Mouse (Mus musculus): ENCODE measurements around the gene Ppp2r5a. TPM values are rescaled to one million over a fixed set of nuclear protein-coding genes. Genes with fewer than 3 reads are reported as not detected.

Ppp2r5a gene
- polyA plus RNA-seq, 1 experiment from 2014 or later = 27.1 TPM

DNA sequence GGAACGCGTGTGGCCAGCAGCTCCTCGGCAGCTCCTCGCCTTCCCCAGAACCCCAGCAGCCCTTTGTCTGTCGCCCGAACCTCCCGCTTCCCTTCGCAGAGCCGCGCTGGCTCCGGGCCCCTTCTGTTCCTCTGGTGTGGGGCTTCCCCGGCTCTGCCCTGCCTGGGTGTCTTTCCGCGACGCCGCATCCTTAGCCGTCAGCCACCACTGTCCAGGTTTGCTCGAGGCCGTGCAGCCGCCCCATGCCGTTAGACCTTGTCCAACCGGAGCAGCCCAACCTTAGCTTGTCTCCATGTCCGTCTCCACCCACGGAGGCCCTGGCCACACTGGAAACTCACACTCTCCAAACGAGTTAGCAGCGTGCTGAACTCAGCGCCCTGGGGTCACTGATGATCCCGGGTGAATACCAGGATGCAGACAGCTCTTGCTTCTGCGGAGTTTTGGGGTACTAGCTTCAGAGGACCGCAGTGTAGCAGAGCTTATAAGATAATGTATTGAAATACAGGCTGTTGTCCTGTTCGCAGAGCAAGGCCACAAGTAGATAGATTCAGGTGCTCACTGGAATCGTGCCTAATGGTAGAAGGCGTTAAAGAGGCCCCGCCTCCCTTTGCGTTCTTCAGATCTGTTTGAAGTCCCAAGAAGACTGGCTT is 76.7 kb downstream of the Ppp2r5a start:
- Histone ChIP-seq H3K9me3 (ENCODE audit: low read length) (no peaks in the 10 kb centered on the region), H3K4me2 (ENCODE audit: low read depth, low read length) (peak overlapping the region; percentile 98), H3K36me3 (replicated peaks; ENCODE audit: insufficient read depth, low read length) (no peaks in the 10 kb centered on the region), H3K4me1 (ENCODE audit: insufficient read depth) (peaks cover 32% of the 10 kb centered on the region), H3K9ac (replicated peaks) (peak overlapping the region; percentile 76), H3K27ac (ENCODE audit: low read depth) (peak overlapping the region; percentile 36; the same call in 1 of the 2 replicates), H3K27me3 (ENCODE audit: insufficient read depth, low read length) (no peaks in the 10 kb centered on the region), H3K4me3 (ENCODE audit: low read depth, low read length) (peak overlapping the region; percentile 70)
- ATAC-seq (peak; percentile 60), DNase-seq (peak; percentile 64)
- TF ChIP-seq CTCF (IDR thresholded peaks at IDR 0.05; ENCODE audit: low read depth) = no peak
- TF ChIP-seq EP300 (IDR thresholded peaks at IDR 0.05; ENCODE audit: low read depth) = no peak
- 1% methylated on average over 33 of the region's 35 CpGs for WGBS (ENCODE audit: insufficient replicate concordance)

DNA sequence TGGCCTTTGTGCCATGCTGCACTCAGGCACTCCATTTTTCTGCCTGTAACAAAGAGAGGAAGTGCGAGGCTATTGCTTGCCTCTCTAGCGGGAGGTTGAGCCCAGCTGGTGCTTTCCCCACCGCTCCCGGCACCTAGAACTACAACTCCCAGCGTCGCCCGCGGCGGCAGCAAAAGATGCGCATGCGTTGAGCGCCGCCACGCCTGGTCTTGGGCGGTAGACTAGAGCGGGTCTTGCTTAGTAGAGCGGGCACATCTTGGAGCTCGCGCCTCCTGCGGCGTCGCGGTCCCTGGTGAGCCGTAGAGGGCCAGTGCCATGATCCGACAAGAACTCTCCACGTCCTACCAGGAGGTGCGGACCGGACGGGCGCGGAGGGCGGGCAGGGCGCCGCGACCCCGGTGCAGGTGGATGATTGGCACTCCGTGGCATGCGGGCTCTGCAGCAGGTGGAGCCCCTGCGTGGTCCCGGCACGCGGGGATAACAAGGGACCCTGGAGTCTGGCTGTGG is 77.3 kb downstream of the Ppp2r5a start, which contains the start of gene Tmem206:
Tmem206 (plus strand) TSS at position 187 of the 507 bp plus-strand sequence.
- ATAC-seq (peak; percentile 95), DNase-seq (peak; percentile 97)
- Histone ChIP-seq H3K36me3 (replicated peaks; ENCODE audit: insufficient read depth, low read length) (no peaks in the 10 kb centered on the region), H3K4me3 (ENCODE audit: low read depth, low read length) (peak within 1 kb of the TSS; percentile 70), H3K9me3 (ENCODE audit: low read length) (no peaks in the 10 kb centered on the region), H3K27ac (ENCODE audit: low read depth) (peak within 1 kb of the TSS; percentile 36; the same call in 1 of the 2 replicates), H3K4me2 (ENCODE audit: low read depth, low read length) (peak within 1 kb of the TSS; percentile 98), H3K9ac (replicated peaks) (peak within 1 kb of the TSS; percentile 76), H3K4me1 (ENCODE audit: insufficient read depth) (peaks cover 32% of the 10 kb centered on the region), H3K27me3 (ENCODE audit: insufficient read depth, low read length) (no peaks in the 10 kb centered on the region)
- TF ChIP-seq CTCF (IDR thresholded peaks at IDR 0.05; ENCODE audit: low read depth) (peak; percentile 22), EP300 (IDR thresholded peaks at IDR 0.05; ENCODE audit: low read depth) (no peak)
- WGBS (ENCODE audit: insufficient replicate concordance) = under 1% methylated on average over 41 of the region's 42 CpGs

DNA sequence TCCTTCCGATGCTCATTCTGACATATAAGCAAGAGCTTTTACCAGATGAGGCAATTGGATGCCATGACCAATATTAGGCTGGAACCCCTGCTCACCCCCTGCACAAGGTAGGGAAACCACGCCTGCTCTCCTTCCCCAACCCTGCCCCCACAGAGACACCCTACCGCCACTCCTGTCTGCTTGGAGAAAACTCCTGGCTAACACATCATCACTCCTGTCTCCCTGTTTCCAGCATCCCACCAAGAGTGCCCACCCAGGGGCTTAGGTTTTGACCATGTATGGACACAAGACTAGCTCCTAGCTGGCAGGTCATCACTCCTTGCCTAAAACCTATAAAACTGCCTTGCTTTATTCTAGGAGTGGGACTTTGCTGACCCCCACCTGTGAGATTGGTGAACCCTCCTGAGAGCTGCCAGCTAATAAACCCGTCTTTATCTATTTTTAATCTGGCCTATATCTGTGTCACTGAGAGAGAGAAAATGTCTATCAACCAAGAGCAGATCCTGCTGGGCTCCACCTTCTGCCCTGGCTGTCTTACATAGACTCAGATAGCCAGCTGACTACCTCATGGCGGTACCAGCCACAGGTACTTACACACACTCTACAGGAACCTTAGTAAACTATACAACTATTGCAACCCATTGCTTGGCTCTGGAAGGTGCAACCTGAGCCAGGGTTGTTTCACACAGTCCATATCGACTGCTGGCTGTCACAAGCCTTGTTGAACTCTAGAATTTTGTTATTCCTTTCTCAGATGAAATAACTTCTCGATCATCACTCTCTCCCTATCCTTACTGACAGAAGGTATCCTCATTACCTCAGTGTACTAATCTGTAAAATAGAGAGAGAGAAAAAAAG is 78.1 kb downstream of the Ppp2r5a start:
- Histone ChIP-seq H3K27ac (ENCODE audit: low read depth) (0 out of 2 replicates have a peak overlapping the region, but pooled peaks have one; percentile 0), H3K27me3 (ENCODE audit: insufficient read depth, low read length) (no peaks in the 10 kb centered on the region), H3K4me1 (ENCODE audit: insufficient read depth) (peaks cover 29% of the 10 kb centered on the region), H3K4me2 (ENCODE audit: low read depth, low read length) (peak overlapping the region; percentile 98), H3K9ac (replicated peaks) (0 out of 2 replicates have a peak overlapping the region, but pooled peaks have one; percentile 76), H3K9me3 (ENCODE audit: low read length) (no peaks in the 10 kb centered on the region), H3K36me3 (replicated peaks; ENCODE audit: insufficient read depth, low read length) (no peaks in the 10 kb centered on the region), H3K4me3 (ENCODE audit: low read depth, low read length) (peak overlapping the region; percentile 70)
- TF ChIP-seq CTCF (IDR thresholded peaks at IDR 0.05; ENCODE audit: low read depth) = no peak
- 0 out of 2 replicates have a peak, but pooled peaks have one; percentile 12 for TF ChIP-seq EP300 (IDR thresholded peaks at IDR 0.05; ENCODE audit: low read depth)
- ATAC-seq (peak; percentile 16), DNase-seq (no peak)
- WGBS (ENCODE audit: insufficient replicate concordance) = 66% methylated on average over 7 of the region's 7 CpGs

DNA sequence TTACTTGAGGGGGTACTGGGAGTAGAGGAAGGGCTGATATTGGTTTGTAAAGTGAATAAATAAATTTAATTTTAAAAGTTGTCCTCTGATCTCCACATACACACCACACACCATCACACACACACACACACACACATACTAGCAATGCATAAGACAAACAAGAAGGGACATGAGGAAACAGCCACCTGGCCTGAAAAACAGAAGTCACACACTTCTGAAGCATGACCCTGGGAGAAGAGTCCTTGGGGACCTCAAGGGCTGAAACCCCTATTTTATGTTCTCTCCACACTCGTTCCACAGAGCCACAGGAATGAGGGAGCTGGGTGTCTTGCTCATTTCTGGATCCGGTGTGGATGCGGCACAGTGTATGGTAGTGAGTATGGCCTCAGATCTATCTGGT is 79.7 kb downstream of the Ppp2r5a start:
- DNase-seq (no peak), ATAC-seq (no peak)
- Histone ChIP-seq H3K4me3 (ENCODE audit: low read depth, low read length) (no peak overlapping the region), H3K27me3 (ENCODE audit: insufficient read depth, low read length) (no peaks in the 10 kb centered on the region), H3K36me3 (replicated peaks; ENCODE audit: insufficient read depth, low read length) (no peaks in the 10 kb centered on the region), H3K4me1 (ENCODE audit: insufficient read depth) (peaks cover 30% of the 10 kb centered on the region), H3K9ac (replicated peaks) (no peak overlapping the region), H3K4me2 (ENCODE audit: low read depth, low read length) (no peak overlapping the region), H3K27ac (ENCODE audit: low read depth) (no peak overlapping the region), H3K9me3 (ENCODE audit: low read length) (no peaks in the 10 kb centered on the region)
- TF ChIP-seq EP300 (IDR thresholded peaks at IDR 0.05; ENCODE audit: low read depth) (no peak), CTCF (IDR thresholded peaks at IDR 0.05; ENCODE audit: low read depth) (no peak)
- 77% methylated on average over 3 of the region's 3 CpGs for WGBS (ENCODE audit: insufficient replicate concordance)

DNA sequence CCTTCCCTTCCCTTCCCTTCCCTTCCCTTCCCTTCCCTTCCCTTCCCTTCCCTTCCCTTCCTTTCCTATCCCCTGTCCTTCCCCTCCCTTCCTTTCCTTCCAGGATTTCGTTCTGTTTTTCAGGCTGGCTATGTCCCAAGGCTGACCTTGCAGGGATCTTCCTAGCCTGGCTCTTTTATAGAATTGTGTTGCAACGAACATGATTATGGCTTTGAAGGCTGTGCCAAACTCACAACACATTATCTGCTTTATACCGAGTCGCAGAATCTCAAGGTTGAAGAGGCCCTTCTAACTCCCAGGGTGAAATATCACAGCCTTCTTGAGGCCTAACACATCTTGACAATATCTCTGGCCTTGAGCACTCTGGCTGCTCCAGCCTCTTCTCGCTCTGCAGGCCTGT is 84.4 kb downstream of the Ppp2r5a start:
- DNase-seq = no peak

More for the DNA sequence above, 84.4 kb downstream of the Ppp2r5a start:
- TF ChIP-seq EP300 (IDR thresholded peaks at IDR 0.05; ENCODE audit: low read depth) (no peak), CTCF (IDR thresholded peaks at IDR 0.05; ENCODE audit: low read depth) (no peak)
- Histone ChIP-seq H3K4me1 (ENCODE audit: insufficient read depth) (peaks cover 12% of the 10 kb centered on the region), H3K4me3 (ENCODE audit: low read depth, low read length) (no peak overlapping the region), H3K27me3 (ENCODE audit: insufficient read depth, low read length) (no peaks in the 10 kb centered on the region), H3K4me2 (ENCODE audit: low read depth, low read length) (peak overlapping the region; percentile 91), H3K9me3 (ENCODE audit: low read length) (no peaks in the 10 kb centered on the region), H3K36me3 (replicated peaks; ENCODE audit: insufficient read depth, low read length) (no peaks in the 10 kb centered on the region), H3K9ac (replicated peaks) (no peak overlapping the region), H3K27ac (ENCODE audit: low read depth) (0 out of 2 replicates have a peak overlapping the region, but pooled peaks have one; percentile 34)
- WGBS (ENCODE audit: insufficient replicate concordance) = 57% methylated on average over 5 of the region's 5 CpGs
- no peak for ATAC-seq
